Mouse (Mus musculus) kidney, adult 2 months (tissue): ENCODE data around the gene Mns1. TPM values are rescaled to one million over a fixed set of nuclear protein-coding genes. Genes with fewer than 3 reads are reported as not detected.

ENCODE experiments used
- DNase-seq: peaks from one replicate; pipeline ENCODE4 v3.0.0; 2021
- H3K27ac ChIP-seq: fragments of 200-500 bp; 2 replicates; pipeline ENCODE4 v1.5.1; 2012; ENCODE audit warnings: low read depth, low read length, control low read depth, inconsistent platforms; ENCODE audit not compliant: insufficient read depth
- H3K27me3 ChIP-seq: fragments of 200-500 bp; replicated peaks from 2 replicates; pipeline ENCODE4 v1.6.1; 2012; ENCODE audit warnings: mild to moderate bottlenecking, moderate library complexity, low read length, inconsistent platforms; ENCODE audit not compliant: control insufficient read depth, insufficient read depth
- H3K36me3 ChIP-seq: fragments of 200-500 bp; 2 replicates; pipeline ENCODE4 v1.6.1; 2012; ENCODE audit warnings: mild to moderate bottlenecking, moderate library complexity, low read length, inconsistent platforms; ENCODE audit not compliant: control insufficient read depth, insufficient read depth
- H3K4me1 ChIP-seq: fragments of 200-500 bp; 2 replicates; pipeline ENCODE4 v1.6.1; 2011; ENCODE audit warnings: low read length; ENCODE audit not compliant: control insufficient read depth, insufficient read depth
- H3K4me3 ChIP-seq: fragments of 200-500 bp; 2 replicates; pipeline ENCODE4 v1.5.1; 2011; ENCODE audit warnings: mild to moderate bottlenecking, low read depth, low read length, control low read depth; ENCODE audit not compliant: insufficient read depth
- CTCF ChIP-seq: fragments of 200-500 bp; conservative IDR thresholded peaks from 2 replicates; pipeline ENCODE4 v1.5.1; 2011; ENCODE audit warnings: low read depth, mild to moderate bottlenecking, control low read depth, low read length, moderate library complexity, mixed read lengths; ENCODE audit not compliant: insufficient read depth, insufficient read length
- POLR2A ChIP-seq: fragments of 200-500 bp; IDR thresholded peaks from one replicate; pipeline ENCODE4 v1.6.1; 2011; ENCODE audit warnings: low read depth, low read length, control low read depth
- WGBS: fragments of 180-500 bp; shearing (Covaris S2); methylation state at CpG from one replicate; pipeline ENCODE4 v1.1.7; 2018; 5-methylcytosine and 5-hydroxymethylcytosine counted together
- polyA plus RNA-seq: library from polyadenylated mRNA; depleted of rRNA; stranded (reverse); fragments of >200 nt; gene quantifications from 2 replicates; pipeline ENCODE4 v1.2.3, GENCODE M21; 2012

Mns1 gene
- polyA plus RNA-seq, 1 experiment: 0.11 TPM

GRCm38 (mm10) chr9:72425300-72425850, 12.4 kb upstream of the Mns1 start:
- H3K27me3 ChIP-seq: no peaks in the 10 kb centered on the region
- no peak for TF ChIP-seq POLR2A
- TF ChIP-seq CTCF: no peak
- no peaks in the 10 kb centered on the region for H3K4me1 ChIP-seq
- DNase-seq: no peak
- no peak overlapping the region for H3K4me3 ChIP-seq
- H3K36me3 ChIP-seq: no peaks in the 10 kb centered on the region
- no peak overlapping the region for H3K27ac ChIP-seq
- WGBS: 77% methylated on average over 11 of the region's 11 CpGs

DNA sequence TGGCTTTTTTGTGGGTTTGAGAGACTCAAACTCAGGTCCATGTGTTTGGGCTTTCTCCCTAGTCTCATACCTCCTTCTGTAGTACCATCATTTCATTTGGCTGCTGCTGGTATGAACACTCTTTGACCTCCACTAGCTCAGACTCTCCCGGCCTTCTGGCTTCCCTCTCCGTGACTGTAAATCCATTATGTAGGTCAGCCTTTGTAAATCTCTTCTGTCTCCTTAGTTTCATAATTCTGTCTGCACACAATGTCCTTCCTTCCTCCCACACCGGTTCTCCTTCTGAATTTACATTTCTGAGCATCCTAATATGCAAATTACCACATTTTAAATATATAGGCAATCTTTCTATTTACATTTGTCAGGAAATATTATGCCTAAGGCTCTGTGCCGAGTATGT, 9.9 kb upstream of the Mns1 start:
- H3K27me3 ChIP-seq: no peaks in the 10 kb centered on the region
- no peaks in the 10 kb centered on the region for H3K36me3 ChIP-seq
- DNase-seq: no peak
- WGBS: 55% methylated on average over 4 of the region's 4 CpGs
- no peak overlapping the region for H3K27ac ChIP-seq
- no peak for TF ChIP-seq POLR2A
- TF ChIP-seq CTCF: no peak
- H3K4me3 ChIP-seq: no peak overlapping the region
- no peaks in the 10 kb centered on the region for H3K4me1 ChIP-seq

DNA sequence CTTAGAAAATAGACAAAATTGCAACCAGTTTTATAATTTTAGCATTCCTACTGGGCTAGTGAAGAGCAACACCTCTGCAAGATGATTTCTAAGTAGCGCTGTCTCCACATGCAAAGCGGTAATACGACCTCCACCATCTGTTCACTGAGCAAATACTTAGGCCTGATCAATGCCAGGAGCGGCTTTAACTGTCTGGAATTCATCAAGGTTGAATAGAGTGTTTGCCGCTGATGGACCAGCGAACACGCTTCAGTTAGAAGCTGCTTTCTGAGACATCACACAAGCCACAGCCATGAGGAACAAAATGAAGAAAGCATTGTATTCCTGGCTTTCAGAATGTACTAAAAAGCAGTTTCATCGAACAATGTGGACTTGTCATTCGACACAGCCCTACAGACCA, 2.9 kb upstream of the Mns1 start:
- Histone ChIP-seq H3K27ac (no peak overlapping the region), H3K4me3 (no peak overlapping the region), H3K27me3 (no peaks in the 10 kb centered on the region), H3K36me3 (no peaks in the 10 kb centered on the region), H3K4me1 (0 out of 2 replicates have a peak, but pooled peaks cover 3% of the 10 kb centered on the region)
- no peak for TF ChIP-seq POLR2A
- TF ChIP-seq CTCF: no peak
- 78% methylated on average over 9 of the region's 9 CpGs for WGBS
- DNase-seq: no peak

GRCm38 (mm10) chr9:72438749-72439148, 938 bp downstream of the Mns1 start:
- Histone ChIP-seq H3K27ac (no peak overlapping the region), H3K4me3 (peak overlapping the region; percentile 81), H3K27me3 (no peaks in the 10 kb centered on the region), H3K36me3 (no peaks in the 10 kb centered on the region), H3K4me1 (0 out of 2 replicates have a peak, but pooled peaks cover 3% of the 10 kb centered on the region)
- TF ChIP-seq CTCF (no peak), POLR2A (no peak)
- no peak for DNase-seq
- 2% methylated on average over 9 of the region's 9 CpGs for WGBS

DNA sequence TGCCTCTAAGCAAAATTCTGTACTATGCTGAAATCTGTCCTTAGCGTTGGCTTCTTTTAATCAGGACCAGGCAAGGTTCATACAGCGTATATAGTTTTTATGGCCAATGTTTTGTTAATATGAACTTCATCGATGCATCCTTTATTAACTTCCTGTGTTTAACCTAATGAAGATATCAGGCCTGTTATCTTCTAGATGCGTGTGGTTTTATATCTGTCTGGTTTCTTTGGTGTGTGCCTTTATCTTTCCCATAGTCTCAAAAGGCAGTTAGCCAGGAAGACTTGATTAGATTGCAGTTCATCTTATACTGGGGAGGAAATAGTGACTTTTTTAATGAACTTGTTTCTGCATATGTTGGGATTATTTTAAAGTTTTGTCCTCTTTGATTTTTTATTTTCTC, 2.5 kb downstream of the Mns1 start:
- Histone ChIP-seq H3K27ac (no peak overlapping the region), H3K4me1 (0 out of 2 replicates have a peak, but pooled peaks cover 3% of the 10 kb centered on the region), H3K27me3 (no peaks in the 10 kb centered on the region), H3K4me3 (no peak overlapping the region), H3K36me3 (no peaks in the 10 kb centered on the region)
- 96% methylated on average over 4 of the region's 4 CpGs for WGBS
- no peak for DNase-seq
- TF ChIP-seq CTCF: no peak
- no peak for TF ChIP-seq POLR2A

GRCm38 (mm10) chr9:72440948-72441926, 3.4 kb downstream of the Mns1 start:
- Histone ChIP-seq H3K27ac (no peak overlapping the region), H3K36me3 (no peaks in the 10 kb centered on the region), H3K4me1 (0 out of 2 replicates have a peak, but pooled peaks cover 3% of the 10 kb centered on the region), H3K27me3 (no peaks in the 10 kb centered on the region), H3K4me3 (no peak overlapping the region)
- TF ChIP-seq CTCF: no peak
- DNase-seq: no peak
- 90% methylated on average over 8 of the region's 8 CpGs for WGBS
